13 mouse cellular contexts compared by ENCODE assay signal in the genomic region with DNA sequence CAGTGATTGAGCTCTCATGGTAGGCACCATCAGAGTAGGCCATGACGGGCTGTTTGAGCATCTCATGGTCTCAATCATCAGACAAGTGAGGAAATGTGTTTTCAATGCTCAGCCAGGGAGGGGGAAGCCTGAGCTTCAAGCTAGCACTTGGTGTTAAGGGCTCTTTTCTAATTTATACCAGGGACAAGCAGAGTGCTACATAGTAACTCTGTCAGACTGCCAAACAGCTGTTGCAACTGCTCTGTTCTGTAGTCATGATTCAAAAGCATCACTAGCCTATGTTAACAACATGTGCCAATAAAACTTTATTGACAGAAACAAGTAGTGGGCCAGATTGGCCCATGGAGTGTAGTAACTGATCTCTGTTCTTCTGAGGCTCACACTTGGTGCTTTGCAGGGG.
"Had no signal": no experiment of that assay in that cellular context is flagged by ENCODE, and none has a peak within 500 bp of the region (broad histone marks: within the 10 kb centered on the region; RNA-seq: fewer than 3 reads in every experiment).

No protein-coding gene starts in this region.

- H3K9me3 ChIP-seq: limb, embryonic 12.5 days; neural tube, embryonic 13.5 days; stomach, embryonic 15.5 days had no signal

- H3K4me3 ChIP-seq: limb, embryonic 12.5 days; neural tube, embryonic 13.5 days; stomach, embryonic 15.5 days had no signal

- H3K4me2 ChIP-seq: limb, embryonic 12.5 days; neural tube, embryonic 13.5 days; stomach, embryonic 15.5 days had no signal

- H3K27ac ChIP-seq: kidney, postnatal 0 days; limb, embryonic 12.5 days; liver, embryonic 14.5 days; neural tube, embryonic 13.5 days; stomach, embryonic 15.5 days had no signal

- H3K4me1 ChIP-seq: limb, embryonic 12.5 days; neural tube, embryonic 13.5 days; stomach, embryonic 15.5 days had no signal

- DNase-seq: kidney, adult 11 months; kidney, adult 9 months; kidney, postnatal 36 days; layer of hippocampus, adult 9-11 months; layer of hippocampus, postnatal 36 days; lung, adult 18-20 months; right cerebral cortex, postnatal 14 days; thymus, postnatal 4 days had no signal

- H3K27me3 ChIP-seq: neural tube, embryonic 13.5 days; stomach, embryonic 15.5 days had no signal

- H3K9ac ChIP-seq: limb, embryonic 12.5 days; liver, embryonic 14.5 days; neural tube, embryonic 13.5 days; stomach, embryonic 15.5 days had no signal

- H3K36me3 ChIP-seq: limb, embryonic 12.5 days; neural tube, embryonic 13.5 days; stomach, embryonic 15.5 days had no signal
